Mouse (Mus musculus) cerebellum, adult 2 months (tissue): ENCODE results near the gene Socs1. TPM values are rescaled to one million over a fixed set of nuclear protein-coding genes. Genes with fewer than 3 reads are reported as not detected.
A peak's percentile ranks its signal among the peaks of the same experiment; 100 is the strongest.

ENCODE experiments used
- DNase-seq, 2 experiments: peaks; one replicate each; pipeline ENCODE4 v3.0.0; 2021
- H3K27ac ChIP-seq: fragments of 200-500 bp; 2 replicates; pipeline ENCODE4 v1.5.1; 2012; ENCODE audit warnings: low read length, control low read depth, inconsistent platforms; ENCODE audit not compliant: insufficient read depth
- H3K27me3 ChIP-seq: fragments of 200-500 bp; 2 replicates; pipeline ENCODE4 v1.6.1; 2012; ENCODE audit warnings: inconsistent platforms, mild to moderate bottlenecking, low read length, moderate library complexity; ENCODE audit not compliant: control insufficient read depth, insufficient read depth
- H3K4me1 ChIP-seq: fragments of 200-500 bp; 2 replicates; pipeline ENCODE4 v1.6.1; 2011; ENCODE audit warnings: low read length; ENCODE audit not compliant: control insufficient read depth, insufficient read depth
- H3K4me3 ChIP-seq: fragments of 200-500 bp; replicated peaks from 2 replicates; pipeline ENCODE3; 2011; ENCODE audit warnings: mild to moderate bottlenecking, low read depth, low read length, control low read depth; ENCODE audit not compliant: insufficient read depth
- CTCF ChIP-seq: fragments of 200-500 bp; IDR thresholded peaks from 2 replicates; pipeline ENCODE4 v1.5.1; 2011; ENCODE audit warnings: low read depth, mild to moderate bottlenecking, control low read depth, low read length, moderate library complexity, borderline replicate concordance; ENCODE audit not compliant: insufficient read depth
- POLR2A ChIP-seq: fragments of 200-500 bp; IDR thresholded peaks from 2 replicates; pipeline ENCODE4 v1.6.1; 2011; ENCODE audit warnings: low read length, control low read depth, borderline replicate concordance; ENCODE audit not compliant: insufficient read depth
- WGBS: fragments of 180-500 bp; shearing (Covaris S2); methylation state at CpG from one replicate; pipeline ENCODE4 v1.1.7; 2018; 5-methylcytosine and 5-hydroxymethylcytosine counted together
- polyA plus RNA-seq: library from polyadenylated mRNA; depleted of rRNA; stranded (reverse); fragments of >200 nt; gene quantifications from 2 replicates; pipeline ENCODE4 v1.2.3, GENCODE M21; 2012

Socs1 gene
- polyA plus RNA-seq, 1 experiment = 1.3 TPM

GRCm38 (mm10) chr16:10764323-10764722 is 21.0 kb downstream of the Socs1 start:
- no peak for DNase-seq
- WGBS = 58% methylated on average over 2 of the region's 2 CpGs
- Histone ChIP-seq H3K27ac (no peak overlapping the region), H3K27me3 (no peaks in the 10 kb centered on the region), H3K4me1 (no peaks in the 10 kb centered on the region), H3K4me3 (no peak overlapping the region)
- no peak for TF ChIP-seq CTCF
- TF ChIP-seq POLR2A = no peak

DNA sequence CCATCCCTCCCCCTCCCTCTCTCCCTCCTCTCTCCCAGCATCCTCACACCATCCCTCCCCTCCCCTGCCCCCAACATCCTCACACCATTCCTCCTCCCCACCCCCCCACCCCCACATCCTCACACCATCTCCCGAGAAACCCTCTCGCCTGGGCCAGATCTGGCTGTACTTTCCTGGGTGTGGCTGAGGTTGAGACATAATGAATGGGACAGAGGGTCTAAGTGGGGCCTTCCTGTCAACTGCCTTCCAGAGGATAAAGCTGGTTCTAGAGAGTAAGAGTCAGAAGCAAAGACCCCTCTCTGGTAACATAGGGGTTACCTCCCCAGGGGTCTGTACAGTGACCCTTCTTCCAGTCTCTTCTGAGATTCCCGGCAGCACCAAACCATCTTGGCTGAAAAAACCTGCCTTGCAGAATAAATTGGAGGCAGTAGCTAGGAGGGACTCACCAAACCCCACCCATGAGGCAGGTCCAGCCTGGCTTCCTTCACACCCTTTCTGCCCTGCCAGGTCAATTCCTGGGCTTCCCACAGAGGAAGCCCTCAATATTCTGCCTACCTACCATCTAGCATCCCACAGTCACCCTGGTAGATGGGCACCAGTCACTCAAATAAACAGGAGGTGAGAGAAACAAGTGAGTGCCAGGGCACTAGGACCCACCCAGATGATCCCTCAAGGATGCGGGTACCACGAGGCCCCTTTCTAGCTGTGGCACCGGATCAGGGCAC is 21.6 kb downstream of the Socs1 start:
- no peak for DNase-seq
- H3K4me1 ChIP-seq = no peaks in the 10 kb centered on the region
- TF ChIP-seq POLR2A = no peak
- TF ChIP-seq CTCF = no peak
- no peaks in the 10 kb centered on the region for H3K27me3 ChIP-seq
- 64% methylated on average over 6 of the region's 6 CpGs for WGBS
- H3K27ac ChIP-seq = no peak overlapping the region
- no peak overlapping the region for H3K4me3 ChIP-seq

- no peak overlapping the region for H3K27ac ChIP-seq
- 79% methylated on average over 5 of the region's 5 CpGs for WGBS
- H3K4me3 ChIP-seq = no peak overlapping the region
- no peak for DNase-seq
- no peaks in the 10 kb centered on the region for H3K27me3 ChIP-seq
- TF ChIP-seq CTCF = no peak
- no peaks in the 10 kb centered on the region for H3K4me1 ChIP-seq
Measured at GRCm38 (mm10) chr16:10762569-10763180, 22.7 kb downstream of the Socs1 start.

DNA sequence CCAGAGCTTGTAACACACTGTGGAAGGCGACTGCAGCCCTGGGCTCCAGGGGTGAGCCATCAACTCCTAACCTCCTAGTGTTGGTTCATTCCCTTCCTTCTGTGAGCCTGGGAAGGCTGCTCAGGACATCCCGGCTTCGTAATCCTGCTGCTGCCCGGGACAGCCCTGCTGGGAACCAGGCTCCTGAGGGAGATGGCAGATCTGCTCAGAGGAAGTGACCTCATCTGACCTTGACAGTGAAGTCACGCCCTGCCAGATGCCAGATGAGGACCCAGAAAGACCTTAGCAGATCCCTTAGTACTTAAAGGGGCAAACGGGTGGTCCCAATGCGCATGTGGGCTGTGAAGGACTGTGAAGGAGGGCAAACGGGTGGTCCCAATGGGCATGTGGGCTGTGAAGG is 24.2 kb downstream of the Socs1 start:
- 65% methylated on average over 8 of the region's 8 CpGs for WGBS
- TF ChIP-seq POLR2A (no peak), CTCF (no peak)
- Histone ChIP-seq H3K4me3 (no peak overlapping the region), H3K27me3 (no peaks in the 10 kb centered on the region), H3K27ac (no peak overlapping the region), H3K4me1 (no peaks in the 10 kb centered on the region)
- DNase-seq = no peak

DNA sequence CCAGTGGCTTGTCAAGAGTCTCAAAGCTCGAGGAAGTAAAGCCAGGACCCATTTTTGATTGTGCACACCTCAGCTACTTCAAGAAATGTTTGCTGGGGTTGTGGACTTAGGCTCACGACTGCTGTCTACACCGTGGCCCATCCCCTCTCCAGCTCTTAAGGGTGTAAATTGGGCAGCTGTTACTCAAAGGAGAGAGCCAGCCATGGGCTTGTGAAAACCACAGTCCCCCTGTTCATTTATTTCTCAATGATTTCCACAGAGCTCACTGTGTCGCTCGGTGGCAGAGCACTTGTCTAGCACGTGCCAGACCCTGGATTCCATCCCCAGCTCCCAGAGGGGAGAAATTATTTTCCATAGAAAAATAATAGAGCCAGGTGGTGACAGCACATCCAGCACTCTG is 29.2 kb downstream of the Socs1 start:
- no peak for DNase-seq
- WGBS = 73% methylated on average over 6 of the region's 6 CpGs
- H3K4me1 ChIP-seq = no peaks in the 10 kb centered on the region
- H3K27me3 ChIP-seq = no peaks in the 10 kb centered on the region
- H3K4me3 ChIP-seq = no peak overlapping the region
- no peak for TF ChIP-seq POLR2A
- no peak for TF ChIP-seq CTCF
- H3K27ac ChIP-seq = no peak overlapping the region

DNA sequence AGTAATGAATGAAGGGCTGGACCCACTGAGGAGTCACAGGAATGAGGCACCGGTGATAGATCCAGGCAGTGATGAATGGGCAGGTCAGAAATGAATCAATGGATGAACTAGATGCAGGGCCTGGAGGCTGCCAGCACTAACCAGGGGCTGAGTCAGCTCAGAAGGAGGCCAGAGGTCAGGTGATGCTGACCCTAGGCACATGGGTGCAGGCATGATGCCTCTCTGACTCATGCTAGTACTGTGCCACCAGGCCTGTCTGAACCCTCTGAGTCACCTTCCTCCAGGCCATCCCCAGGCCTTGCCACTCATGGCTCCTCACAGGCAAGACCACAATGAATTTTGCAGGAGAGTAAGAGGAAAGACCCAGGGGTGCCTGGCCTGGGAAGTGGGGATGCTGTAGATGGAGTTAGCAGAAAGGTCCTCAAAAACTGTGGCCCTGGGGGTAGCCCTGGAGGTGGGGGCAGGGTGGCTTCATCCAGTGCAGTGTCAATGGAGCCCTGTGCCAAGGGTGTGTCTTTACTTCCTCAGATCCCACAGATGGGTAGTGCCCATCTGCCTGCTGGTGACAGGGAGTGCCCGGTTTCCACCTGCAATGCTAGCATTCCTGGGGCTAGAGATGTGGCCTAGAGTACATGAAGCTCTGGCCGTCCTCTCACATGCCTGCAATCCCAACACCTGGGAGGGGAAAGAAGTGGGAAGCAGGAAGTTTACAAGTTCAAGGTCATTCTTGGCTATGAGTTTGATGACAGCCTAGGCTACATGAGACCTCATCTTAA is 30.6 kb downstream of the Socs1 start:
- H3K27ac ChIP-seq = no peak overlapping the region
- DNase-seq = no peak
- WGBS = 92% methylated on average over 3 of the region's 3 CpGs
- H3K27me3 ChIP-seq = no peaks in the 10 kb centered on the region
- TF ChIP-seq POLR2A (no peak), CTCF (no peak)
- peaks cover 5% of the 10 kb centered on the region for H3K4me1 ChIP-seq
- no peak overlapping the region for H3K4me3 ChIP-seq

DNA sequence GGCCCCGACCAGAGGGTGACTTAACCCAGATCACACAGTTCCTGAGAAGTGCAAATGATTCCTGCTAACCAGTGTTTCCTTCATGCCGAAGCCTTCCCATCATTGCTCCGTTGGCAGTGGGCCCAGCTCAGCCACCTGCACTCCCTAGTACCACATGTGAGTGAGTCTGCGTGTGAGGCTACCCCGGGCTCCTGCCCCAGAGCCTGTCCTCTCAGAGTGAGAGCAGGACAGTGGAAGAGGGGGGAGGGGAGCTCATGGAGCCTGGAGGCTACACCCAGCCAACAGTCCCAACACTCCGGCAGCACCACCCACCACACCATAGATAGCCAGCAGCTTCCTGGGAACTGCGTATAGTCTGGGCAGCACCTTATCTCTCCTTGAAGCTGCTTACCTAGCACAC is 35.5 kb downstream of the Socs1 start:
- 11% methylated on average over 7 of the region's 7 CpGs for WGBS
- TF ChIP-seq CTCF (no peak), POLR2A (no peak)
- H3K27me3 ChIP-seq = no peaks in the 10 kb centered on the region
- DNase-seq = peak; percentile 80 to 83
- H3K4me3 ChIP-seq = no peak overlapping the region
- H3K27ac ChIP-seq = no peak overlapping the region
- peaks cover 10% of the 10 kb centered on the region for H3K4me1 ChIP-seq
